Mouse (Mus musculus) limb, embryonic 12.5 days (tissue): Measurements from ENCODE around the gene P2rx1. TPM values are rescaled to one million over a fixed set of nuclear protein-coding genes. Genes with fewer than 3 reads are reported as not detected.

Experiments
- ATAC-seq: fragments of 200-750 bp; cut with Nextera tagmentation; 2 replicates; pipeline ENCODE4 v1.8.0; 2017; ENCODE audit warnings: low read depth, moderate TSS enrichment; ENCODE audit not compliant: insufficient number of reproducible peaks, insufficient read depth, low FRiP score, low TSS enrichment
- H3K27ac ChIP-seq: fragments of 300-500 bp; sonication (generic); 2 replicates; pipeline ENCODE4 v1.5.1; 2016; ENCODE audit warnings: mild to moderate bottlenecking, moderate library complexity
- H3K27me3 ChIP-seq: fragments of 300-500 bp; sonication (generic); 2 replicates; pipeline ENCODE4 v1.6.1; 2016; ENCODE audit warnings: mild to moderate bottlenecking, moderate library complexity
- H3K36me3 ChIP-seq: fragments of 300-500 bp; sonication (generic); 2 replicates; pipeline ENCODE4 v1.6.1; 2016; ENCODE audit warnings: mild to moderate bottlenecking, moderate library complexity
- H3K4me1 ChIP-seq: fragments of 300-500 bp; sonication (generic); replicated peaks from 2 replicates; pipeline ENCODE4 v1.6.1; 2016
- H3K4me2 ChIP-seq: fragments of 300-500 bp; sonication (generic); 2 replicates; pipeline ENCODE4 v1.6.1; 2016; ENCODE audit warnings: mild to moderate bottlenecking, moderate library complexity
- H3K4me3 ChIP-seq: fragments of 300-500 bp; sonication (generic); replicated peaks from 2 replicates; pipeline ENCODE4 v1.5.1; 2016; ENCODE audit warnings: mild to moderate bottlenecking
- H3K9ac ChIP-seq: fragments of 300-500 bp; sonication (generic); replicated peaks from 2 replicates; pipeline ENCODE4 v1.6.1; 2016; ENCODE audit warnings: mild to moderate bottlenecking, moderate library complexity
- H3K9me3 ChIP-seq: fragments of 300-500 bp; sonication (generic); 2 replicates; pipeline ENCODE4 v1.6.1; 2016; ENCODE audit warnings: mild to moderate bottlenecking, moderate library complexity
- whole genome bisulfite sequencing: fragments of 180-500 bp; shearing (Covaris S2); methylation state at CpG from one replicate; pipeline ENCODE4 v1.1.7; 2016; 5-methylcytosine and 5-hydroxymethylcytosine counted together
- microRNA-seq: library from miRNA; unstranded; fragments of <30 nt; microRNA quantifications from one replicate; pipeline ENCODE4, GENCODE M21; 2017
- polyA plus RNA-seq: library from polyadenylated mRNA; unstranded; fragments of >200 nt; fragmentation: Nextera tagmentation; extraction: Ambion mirVana; gene quantifications from 2 replicates; pipeline ENCODE4 v1.2.1, GENCODE M21; 2016

The P2rx1 gene
- polyA plus RNA-seq, 1 experiment from 2014 or later: 1.0 TPM

- H3K4me2 ChIP-seq: peak overlapping the region; percentile 83
- peak overlapping the region; percentile 92 for H3K9ac ChIP-seq
- no peaks in the 10 kb centered on the region for H3K9me3 ChIP-seq
- peaks cover 32% of the 10 kb centered on the region for H3K36me3 ChIP-seq
- H3K27ac ChIP-seq: peak overlapping the region; percentile 87
- H3K4me1 ChIP-seq: peaks cover 22% of the 10 kb centered on the region
- no peaks in the 10 kb centered on the region for H3K27me3 ChIP-seq
- WGBS: 1% methylated on average over 55 of the region's 55 CpGs
- peak overlapping the region; percentile 93 for H3K4me3 ChIP-seq
- peak; percentile 54 for ATAC-seq
These were observed 49.4 kb downstream of the P2rx1 start for GRCm38 (mm10) chr11:73048030-73048876.

GRCm38 (mm10) chr11:73049335-73049734 lies 50.4 kb downstream of the P2rx1 start:
- Histone ChIP-seq H3K4me2 (peak overlapping the region; percentile 83), H3K9ac (peak overlapping the region; percentile 92; the same call in 1 of the 2 replicates), H3K27ac (0 out of 2 replicates have a peak overlapping the region, but pooled peaks have one; percentile 35), H3K36me3 (peaks cover 43% of the 10 kb centered on the region), H3K4me1 (peaks cover 12% of the 10 kb centered on the region), H3K9me3 (no peaks in the 10 kb centered on the region), H3K4me3 (peak overlapping the region; percentile 93), H3K27me3 (no peaks in the 10 kb centered on the region)
- no peak for ATAC-seq
- 12% methylated on average over 4 of the region's 4 CpGs for WGBS

GRCm38 (mm10) chr11:73052795-73053194 lies 53.9 kb downstream of the P2rx1 start:
- H3K4me2 ChIP-seq: no peak overlapping the region
- peaks cover 77% of the 10 kb centered on the region for H3K36me3 ChIP-seq
- H3K4me3 ChIP-seq: no peak overlapping the region
- H3K4me1 ChIP-seq: peaks cover 12% of the 10 kb centered on the region
- WGBS: 98% methylated on average over 1 of the region's 1 CpGs
- ATAC-seq: no peak
- no peaks in the 10 kb centered on the region for H3K9me3 ChIP-seq
- no peak overlapping the region for H3K27ac ChIP-seq
- H3K27me3 ChIP-seq: no peaks in the 10 kb centered on the region
- H3K9ac ChIP-seq: no peak overlapping the region

- Histone ChIP-seq H3K9me3 (no peaks in the 10 kb centered on the region), H3K27me3 (no peaks in the 10 kb centered on the region), H3K4me3 (no peak overlapping the region), H3K4me1 (no peaks in the 10 kb centered on the region), H3K4me2 (no peak overlapping the region), H3K27ac (no peak overlapping the region), H3K9ac (no peak overlapping the region), H3K36me3 (peaks cover 83% of the 10 kb centered on the region)
- 88% methylated on average over 5 of the region's 5 CpGs for WGBS
- no peak for ATAC-seq
These were observed 58.8 kb downstream of the P2rx1 start for GRCm38 (mm10) chr11:73057701-73058100.

- H3K36me3 ChIP-seq: peaks cover 72% of the 10 kb centered on the region
- no peak overlapping the region for H3K9ac ChIP-seq
- no peaks in the 10 kb centered on the region for H3K9me3 ChIP-seq
- H3K27ac ChIP-seq: no peak overlapping the region
- H3K4me1 ChIP-seq: no peaks in the 10 kb centered on the region
- H3K27me3 ChIP-seq: no peaks in the 10 kb centered on the region
- H3K4me2 ChIP-seq: no peak overlapping the region
- H3K4me3 ChIP-seq: no peak overlapping the region
- no peak for ATAC-seq
- 95% methylated on average over 3 of the region's 3 CpGs for WGBS
These were observed 60.7 kb downstream of the P2rx1 start for GRCm38 (mm10) chr11:73059630-73060029.

- Histone ChIP-seq H3K4me2 (no peak overlapping the region), H3K9ac (no peak overlapping the region), H3K27me3 (no peaks in the 10 kb centered on the region), H3K27ac (no peak overlapping the region), H3K4me3 (no peak overlapping the region), H3K9me3 (no peaks in the 10 kb centered on the region), H3K4me1 (no peaks in the 10 kb centered on the region), H3K36me3 (peaks cover 62% of the 10 kb centered on the region)
- 93% methylated on average over 3 of the region's 3 CpGs for WGBS
- no peak for ATAC-seq
These were observed 62.5 kb downstream of the P2rx1 start for GRCm38 (mm10) chr11:73061413-73061812.

Small RNAs within 50 kb of the gene (microRNA-seq; reads per million reads assigned to microRNA genes)
- gene Gm44467: not detected

Other genes starting within 250 kb of the P2rx1 start
- gene Cyb5d2, start 203.0 kb upstream of the P2rx1 start, polyA plus RNA-seq: 5.6 and 5.7 TPM in 2 replicates
- gene Zzef1, start 202.9 kb upstream of the P2rx1 start, polyA plus RNA-seq: 7.9 and 8.6 TPM in 2 replicates
- 1.3 and 1.5 TPM in 2 replicates for gene Atp2a3, start 37.9 kb upstream of the P2rx1 start, polyA plus RNA-seq
- gene Camkk1, start 19.9 kb downstream of the P2rx1 start, polyA plus RNA-seq: 9.3 and 9.7 TPM in 2 replicates
- 15.1 and 16.3 TPM in 2 replicates for gene Ncbp3, start 48.7 kb downstream of the P2rx1 start, polyA plus RNA-seq
- gene Itgae, start 91.5 kb downstream of the P2rx1 start, polyA plus RNA-seq: 0.64 and 0.65 TPM in 2 replicates
- gene Haspin, start 139.2 kb downstream of the P2rx1 start, polyA plus RNA-seq: 19.7 and 21.6 TPM in 2 replicates
- gene P2rx5, start 161.3 kb downstream of the P2rx1 start, polyA plus RNA-seq: 0.21 and 0.26 TPM in 2 replicates
- gene Emc6, start 177.9 kb downstream of the P2rx1 start, polyA plus RNA-seq: 99.3 and 101 TPM in 2 replicates
- 211 and 215 TPM in 2 replicates for gene Tax1bp3, start 178.0 kb downstream of the P2rx1 start, polyA plus RNA-seq
- 23.4 and 24.9 TPM in 2 replicates for gene Ctns, start 199.9 kb downstream of the P2rx1 start, polyA plus RNA-seq
- 1.6 and 2.3 TPM in 2 replicates for gene Shpk, start 200.4 kb downstream of the P2rx1 start, polyA plus RNA-seq
- 0.08 TPM in 1 of 2 replicates, not detected in the other for gene Trpv1, start 235.2 kb downstream of the P2rx1 start, polyA plus RNA-seq